Mouse (Mus musculus) lung, embryonic 15.5 days (tissue): ENCODE data around the gene Lyst. TPM values are rescaled to one million over a fixed set of nuclear protein-coding genes. Genes with fewer than 3 reads are reported as not detected.
"Not testable (repeated sequence)": the region's sequence is repeated elsewhere in the genome, so short reads cannot be mapped to it uniquely, and the experiment has no call there.

Source experiments
- ATAC-seq: fragments of 200-750 bp; cut with Nextera tagmentation; 2 replicates; pipeline ENCODE4 v1.8.0; 2017; ENCODE audit warnings: moderate number of reproducible peaks, borderline replicate concordance; ENCODE audit not compliant: low FRiP score, low TSS enrichment; ENCODE audit errors: extremely low read depth
- H3K27ac ChIP-seq: fragments of 300-500 bp; sonication (generic); 2 replicates; pipeline ENCODE4 v1.5.1; 2015; ENCODE audit warnings: moderate library complexity, mild to moderate bottlenecking, inconsistent platforms
- H3K27me3 ChIP-seq: fragments of 300-500 bp; sonication (generic); 2 replicates; pipeline ENCODE4 v1.6.1; 2015; ENCODE audit warnings: inconsistent platforms
- H3K36me3 ChIP-seq: fragments of 300-500 bp; sonication (generic); 2 replicates; pipeline ENCODE4 v1.6.1; 2015; ENCODE audit warnings: inconsistent platforms
- H3K4me1 ChIP-seq: fragments of 300-500 bp; sonication (generic); 2 replicates; pipeline ENCODE4 v1.6.1; 2015; ENCODE audit warnings: inconsistent platforms
- H3K4me2 ChIP-seq: fragments of 300-500 bp; sonication (generic); 2 replicates; pipeline ENCODE4 v1.6.1; 2015; ENCODE audit warnings: inconsistent platforms, mild to moderate bottlenecking, moderate library complexity
- H3K4me3 ChIP-seq: fragments of 300-500 bp; sonication (generic); 2 replicates; pipeline ENCODE4 v1.5.1; 2015; ENCODE audit warnings: mild to moderate bottlenecking, inconsistent platforms
- H3K9ac ChIP-seq: fragments of 300-500 bp; sonication (generic); 2 replicates; pipeline ENCODE4 v1.6.1; 2015; ENCODE audit warnings: inconsistent platforms
- H3K9me3 ChIP-seq: fragments of 300-500 bp; sonication (generic); 2 replicates; pipeline ENCODE4 v1.6.1; 2016; ENCODE audit warnings: inconsistent platforms
- WGBS: fragments of 180-500 bp; shearing (Covaris S2); methylation state at CpG from one replicate; pipeline ENCODE4 v1.1.7; 2015; 5-methylcytosine and 5-hydroxymethylcytosine counted together
- polyA plus RNA-seq: library from polyadenylated mRNA; unstranded; fragments of >200 nt; fragmentation: Nextera tagmentation; extraction: Ambion mirVana; gene quantifications from 2 replicates; pipeline ENCODE4 v1.2.1, GENCODE M21; 2015

The Lyst gene
- polyA plus RNA-seq, 1 experiment from 2014 or later, result 4.9 TPM

GRCm38 (mm10) chr13:13666103-13666502, 75.9 kb downstream of the Lyst start:
- not testable (repeated sequence) for H3K27ac ChIP-seq, H3K9me3 ChIP-seq, H3K27me3 ChIP-seq, H3K4me1 ChIP-seq, ATAC-seq, H3K36me3 ChIP-seq, H3K4me3 ChIP-seq, H3K9ac ChIP-seq, H3K4me2 ChIP-seq
- 78% methylated on average over 2 of the region's 2 CpGs for WGBS

GRCm38 (mm10) chr13:13670669-13671068, 80.5 kb downstream of the Lyst start:
- H3K4me1 ChIP-seq, result peaks cover 7% of the 10 kb centered on the region; the same call in 1 of the 2 replicates
- no peaks in the 10 kb centered on the region for H3K9me3 ChIP-seq
- H3K9ac ChIP-seq, result no peak overlapping the region
- no peak overlapping the region for H3K4me2 ChIP-seq
- H3K27me3 ChIP-seq, result no peaks in the 10 kb centered on the region
- 41% methylated on average over 5 of the region's 5 CpGs for WGBS
- ATAC-seq, result no peak
- peaks cover 5% of the 10 kb centered on the region; the same call in 1 of the 2 replicates for H3K36me3 ChIP-seq
- H3K4me3 ChIP-seq, result no peak overlapping the region
- H3K27ac ChIP-seq, result no peak overlapping the region

GRCm38 (mm10) chr13:13671585-13672328, 81.6 kb downstream of the Lyst start:
- H3K27ac ChIP-seq, result peak overlapping the region; percentile 20; the same call in 1 of the 2 replicates
- no peak overlapping the region for H3K4me3 ChIP-seq
- H3K36me3 ChIP-seq, result peaks cover 5% of the 10 kb centered on the region; the same call in 1 of the 2 replicates
- 64% methylated on average over 6 of the region's 6 CpGs for WGBS
- peaks cover 7% of the 10 kb centered on the region; the same call in 1 of the 2 replicates for H3K4me1 ChIP-seq
- peak; percentile 72; the same call in 1 of the 2 replicates for ATAC-seq
- no peak overlapping the region for H3K4me2 ChIP-seq
- no peaks in the 10 kb centered on the region for H3K27me3 ChIP-seq
- no peak overlapping the region for H3K9ac ChIP-seq
- H3K9me3 ChIP-seq, result no peaks in the 10 kb centered on the region

DNA sequence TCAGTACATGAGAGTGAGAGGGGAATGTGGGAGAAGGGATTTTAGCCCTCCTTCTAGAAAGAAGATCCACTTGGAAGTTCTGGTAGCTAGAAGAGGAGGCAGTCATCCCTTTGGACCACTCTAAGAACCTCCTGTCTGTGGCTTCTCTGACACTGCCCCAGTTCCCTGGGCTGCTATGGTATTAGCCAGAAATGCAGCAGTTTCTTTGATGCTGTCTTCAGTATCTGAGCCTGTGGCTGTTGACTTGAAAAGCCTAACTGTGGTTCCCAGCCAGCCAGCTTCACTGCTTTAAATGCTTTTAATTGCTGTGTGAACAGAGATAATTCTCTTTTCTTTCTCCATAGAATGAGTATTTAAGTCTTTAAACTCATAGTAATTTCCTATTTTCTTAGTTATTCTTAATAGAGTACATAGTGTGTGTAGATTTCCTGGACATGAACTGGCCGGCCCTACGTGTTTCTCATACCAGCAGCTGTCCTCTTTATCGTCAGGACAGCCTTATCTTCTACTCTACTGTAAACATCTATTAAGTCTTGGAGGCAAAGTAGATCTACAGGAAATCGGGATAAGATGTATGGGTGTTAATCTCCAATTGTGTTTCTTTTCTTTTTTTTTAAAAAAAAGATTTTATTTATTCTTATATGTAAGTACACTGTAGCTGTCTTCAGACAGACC, 84.6 kb downstream of the Lyst start:
- Histone ChIP-seq H3K36me3 (peaks cover 8% of the 10 kb centered on the region; the same call in 1 of the 2 replicates), H3K4me1 (peaks cover 7% of the 10 kb centered on the region; the same call in 1 of the 2 replicates), H3K4me3 (no peak overlapping the region), H3K27ac (peak overlapping the region; percentile 57; the same call in 1 of the 2 replicates), H3K4me2 (no peak overlapping the region), H3K9me3 (no peaks in the 10 kb centered on the region), H3K9ac (no peak overlapping the region), H3K27me3 (no peaks in the 10 kb centered on the region)
- WGBS, result 40% methylated on average over 4 of the region's 4 CpGs
- ATAC-seq, result peak; percentile 84; the same call in 1 of the 2 replicates

GRCm38 (mm10) chr13:13677871-13678270, 87.7 kb downstream of the Lyst start:
- H3K27me3 ChIP-seq, result no peaks in the 10 kb centered on the region

GRCm38 (mm10) chr13:13681642-13682041, 91.4 kb downstream of the Lyst start:
- H3K4me2 ChIP-seq, result no peak overlapping the region
- no peaks in the 10 kb centered on the region for H3K9me3 ChIP-seq
- no peak for ATAC-seq
- H3K4me3 ChIP-seq, result no peak overlapping the region
- no peak overlapping the region for H3K9ac ChIP-seq
- no peaks in the 10 kb centered on the region for H3K27me3 ChIP-seq
- H3K27ac ChIP-seq, result no peak overlapping the region
- WGBS, result 52% methylated on average over 6 of the region's 6 CpGs
- peaks cover 4% of the 10 kb centered on the region; the same call in 1 of the 2 replicates for H3K36me3 ChIP-seq
- H3K4me1 ChIP-seq, result no peaks in the 10 kb centered on the region

More at GRCm38 (mm10) chr13:13677871-13678270, 87.7 kb downstream of the Lyst start:
- ATAC-seq, result no peak
- peaks cover 4% of the 10 kb centered on the region; the same call in 1 of the 2 replicates for H3K36me3 ChIP-seq
- H3K27ac ChIP-seq, result no peak overlapping the region
- H3K4me1 ChIP-seq, result no peaks in the 10 kb centered on the region
- no peak overlapping the region for H3K4me3 ChIP-seq
- H3K4me2 ChIP-seq, result no peak overlapping the region
- no peaks in the 10 kb centered on the region for H3K9me3 ChIP-seq
- 77% methylated on average over 8 of the region's 8 CpGs for WGBS
- no peak overlapping the region for H3K9ac ChIP-seq

DNA sequence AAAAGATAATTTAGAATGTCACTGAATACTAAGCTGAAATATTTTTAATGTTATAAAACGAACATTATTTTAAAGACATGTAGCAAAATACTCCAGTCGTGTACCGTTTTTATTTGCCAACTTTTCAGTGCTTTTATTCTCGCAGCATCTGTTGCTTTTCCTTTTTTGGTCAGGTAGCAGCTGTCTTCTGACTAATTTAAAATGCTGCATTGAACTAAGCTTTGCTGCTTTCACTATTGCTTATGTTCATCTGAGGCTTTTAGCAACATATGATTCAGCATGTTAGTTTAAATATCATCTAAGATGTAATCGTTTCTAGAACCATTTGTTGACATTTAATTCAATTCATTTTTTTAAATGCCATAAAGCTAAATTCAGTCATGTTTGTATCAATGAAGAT, 113.3 kb downstream of the Lyst start:
- no peak for ATAC-seq
- H3K9ac ChIP-seq, result no peak overlapping the region
- WGBS, result 74% methylated on average over 5 of the region's 5 CpGs
- no peaks in the 10 kb centered on the region for H3K27me3 ChIP-seq
- H3K4me3 ChIP-seq, result no peak overlapping the region
- H3K4me1 ChIP-seq, result no peaks in the 10 kb centered on the region
- no peak overlapping the region for H3K27ac ChIP-seq
- no peaks in the 10 kb centered on the region for H3K9me3 ChIP-seq
- no peak overlapping the region for H3K4me2 ChIP-seq
- peaks cover 6% of the 10 kb centered on the region; the same call in 1 of the 2 replicates for H3K36me3 ChIP-seq

DNA sequence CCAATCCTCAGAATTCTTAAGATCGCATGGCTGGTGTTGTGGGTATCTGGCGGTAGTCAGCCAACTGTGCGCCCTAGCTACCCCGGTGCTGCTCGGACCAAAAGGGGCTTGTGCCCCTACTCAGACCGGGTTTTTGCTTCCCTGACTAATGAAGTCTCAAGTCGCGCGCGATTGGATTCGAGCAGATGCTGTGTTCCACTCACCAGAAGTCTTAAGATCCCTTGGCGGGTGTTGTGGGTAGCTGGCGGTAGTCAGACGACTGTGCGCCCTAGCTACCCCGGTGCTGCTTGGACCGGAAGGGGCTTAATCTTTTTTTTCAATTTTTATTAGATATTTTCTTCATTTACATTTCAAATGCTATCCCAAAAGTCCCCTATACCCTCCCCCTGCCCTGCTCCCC, 131.2 kb downstream of the Lyst start:
- H3K4me2 ChIP-seq, H3K27me3 ChIP-seq, ATAC-seq, H3K4me3 ChIP-seq, H3K27ac ChIP-seq, H3K4me1 ChIP-seq, H3K9me3 ChIP-seq, H3K9ac ChIP-seq, H3K36me3 ChIP-seq: not testable (repeated sequence)
- 88% methylated on average over 17 of the region's 17 CpGs for WGBS

DNA sequence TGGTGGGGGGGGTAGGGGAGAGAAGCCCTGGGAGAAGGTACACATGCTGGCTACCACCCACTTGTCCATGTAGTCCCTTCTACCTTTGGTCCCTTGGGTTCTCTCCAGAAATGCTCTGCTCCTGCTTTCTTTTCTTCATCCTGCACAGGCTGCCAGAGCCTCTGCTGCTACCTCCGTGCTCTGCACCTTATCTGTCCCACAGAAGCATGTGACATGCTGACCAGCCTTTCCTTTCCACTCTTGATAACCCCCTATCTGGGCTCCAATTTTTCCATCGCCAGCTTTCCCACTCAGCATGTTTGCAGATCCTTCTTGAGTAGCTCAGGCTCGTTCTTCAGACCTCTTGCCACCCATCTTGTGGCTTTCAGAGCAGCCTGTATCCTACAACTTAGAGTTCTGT, 133.1 kb downstream of the Lyst start:
- 40% methylated on average over 3 of the region's 3 CpGs for WGBS
- no peaks in the 10 kb centered on the region for H3K27me3 ChIP-seq
- H3K9ac ChIP-seq, result no peak overlapping the region
- no peak overlapping the region for H3K4me3 ChIP-seq
- H3K4me1 ChIP-seq, result no peaks in the 10 kb centered on the region
- no peak overlapping the region for H3K27ac ChIP-seq
- no peak overlapping the region for H3K4me2 ChIP-seq
- no peaks in the 10 kb centered on the region for H3K9me3 ChIP-seq
- H3K36me3 ChIP-seq, result 0 out of 2 replicates have a peak, but pooled peaks cover 3% of the 10 kb centered on the region
- ATAC-seq, result no peak

- Histone ChIP-seq H3K27me3 (no peaks in the 10 kb centered on the region), H3K4me1 (no peaks in the 10 kb centered on the region), H3K9me3 (no peaks in the 10 kb centered on the region), H3K4me2 (no peak overlapping the region), H3K9ac (no peak overlapping the region), H3K36me3 (0 out of 2 replicates have a peak, but pooled peaks cover 3% of the 10 kb centered on the region), H3K27ac (no peak overlapping the region), H3K4me3 (no peak overlapping the region)
- ATAC-seq, result no peak
Measured at GRCm38 (mm10) chr13:13723786-13724185, 133.6 kb downstream of the Lyst start.

- Histone ChIP-seq H3K27ac (no peak overlapping the region), H3K4me2 (no peak overlapping the region), H3K36me3 (peaks cover 9% of the 10 kb centered on the region; the same call in 1 of the 2 replicates), H3K9me3 (no peaks in the 10 kb centered on the region), H3K4me1 (no peaks in the 10 kb centered on the region), H3K4me3 (no peak overlapping the region), H3K27me3 (no peaks in the 10 kb centered on the region), H3K9ac (no peak overlapping the region)
- ATAC-seq, result no peak
- WGBS, result 89% methylated on average over 4 of the region's 4 CpGs
Measured at GRCm38 (mm10) chr13:13739232-13739631, 149.0 kb downstream of the Lyst start.

- Histone ChIP-seq H3K4me3 (no peak overlapping the region), H3K4me2 (no peak overlapping the region), H3K9me3 (no peaks in the 10 kb centered on the region), H3K27ac (no peak overlapping the region), H3K36me3 (peaks cover 26% of the 10 kb centered on the region), H3K27me3 (no peaks in the 10 kb centered on the region), H3K9ac (no peak overlapping the region), H3K4me1 (no peaks in the 10 kb centered on the region)
- 77% methylated on average over 3 of the region's 3 CpGs for WGBS
- no peak for ATAC-seq
Measured at GRCm38 (mm10) chr13:13745911-13746310, 155.7 kb downstream of the Lyst start.
